Mouse (Mus musculus) right cerebral cortex, postnatal 4 days (tissue): ENCODE results near the gene Adamtsl2.
A peak's percentile ranks its signal among the peaks of the same experiment; 100 is the strongest.

Source experiments
- DNase-seq: peaks from one replicate; pipeline ENCODE4 v3.0.0-alpha.2; 2022

Gene Adamtsl2

GRCm38 (mm10) chr2:27120241-27120641, 41.1 kb downstream of the Adamtsl2 start:
- DNase-seq = peak; percentile 56

GRCm38 (mm10) chr2:27121626-27122355, 42.6 kb downstream of the Adamtsl2 start:
- DNase-seq = no peak

- DNase-seq = no peak
Measured at GRCm38 (mm10) chr2:27122578-27122977, 43.4 kb downstream of the Adamtsl2 start.

GRCm38 (mm10) chr2:27123121-27123520, 43.9 kb downstream of the Adamtsl2 start:
- DNase-seq = no peak

GRCm38 (mm10) chr2:27125979-27126378, 46.8 kb downstream of the Adamtsl2 start:
- peak; percentile 66 for DNase-seq

- DNase-seq = no peak
Measured at GRCm38 (mm10) chr2:27126496-27126895, 47.3 kb downstream of the Adamtsl2 start.

GRCm38 (mm10) chr2:27128990-27129389, 49.8 kb downstream of the Adamtsl2 start:
- no peak for DNase-seq

GRCm38 (mm10) chr2:27135935-27136334, 56.8 kb downstream of the Adamtsl2 start:
- no peak for DNase-seq

GRCm38 (mm10) chr2:27136336-27136735, 57.2 kb downstream of the Adamtsl2 start:
- DNase-seq = no peak

GRCm38 (mm10) chr2:27136789-27137188, 57.6 kb downstream of the Adamtsl2 start:
- DNase-seq = no peak

- DNase-seq = no peak
Measured at GRCm38 (mm10) chr2:27138356-27138755, 59.2 kb downstream of the Adamtsl2 start.

- DNase-seq = peak; percentile 65
Measured at GRCm38 (mm10) chr2:27141950-27142693, 62.9 kb downstream of the Adamtsl2 start, which contains the start of gene Fam163b. Fam163b (minus strand) TSS chr2:27142491.

GRCm38 (mm10) chr2:27144957-27145356, 65.8 kb downstream of the Adamtsl2 start:
- DNase-seq = no peak

- no peak for DNase-seq
Measured at GRCm38 (mm10) chr2:27146840-27147239, 67.7 kb downstream of the Adamtsl2 start.

GRCm38 (mm10) chr2:27149457-27149856, 70.3 kb downstream of the Adamtsl2 start:
- DNase-seq = no peak

- peak; percentile 30 for DNase-seq
Measured at GRCm38 (mm10) chr2:27154466-27155185, 75.4 kb downstream of the Adamtsl2 start.

GRCm38 (mm10) chr2:27156596-27156995, 77.4 kb downstream of the Adamtsl2 start:
- no peak for DNase-seq
